Mouse (Mus musculus): ENCODE data around the gene Serpine1.
"Not testable (repeated sequence)": the region's sequence is repeated elsewhere in the genome, so short reads cannot be mapped to it uniquely, and the experiment has no call there.

Gene Serpine1

DNA sequence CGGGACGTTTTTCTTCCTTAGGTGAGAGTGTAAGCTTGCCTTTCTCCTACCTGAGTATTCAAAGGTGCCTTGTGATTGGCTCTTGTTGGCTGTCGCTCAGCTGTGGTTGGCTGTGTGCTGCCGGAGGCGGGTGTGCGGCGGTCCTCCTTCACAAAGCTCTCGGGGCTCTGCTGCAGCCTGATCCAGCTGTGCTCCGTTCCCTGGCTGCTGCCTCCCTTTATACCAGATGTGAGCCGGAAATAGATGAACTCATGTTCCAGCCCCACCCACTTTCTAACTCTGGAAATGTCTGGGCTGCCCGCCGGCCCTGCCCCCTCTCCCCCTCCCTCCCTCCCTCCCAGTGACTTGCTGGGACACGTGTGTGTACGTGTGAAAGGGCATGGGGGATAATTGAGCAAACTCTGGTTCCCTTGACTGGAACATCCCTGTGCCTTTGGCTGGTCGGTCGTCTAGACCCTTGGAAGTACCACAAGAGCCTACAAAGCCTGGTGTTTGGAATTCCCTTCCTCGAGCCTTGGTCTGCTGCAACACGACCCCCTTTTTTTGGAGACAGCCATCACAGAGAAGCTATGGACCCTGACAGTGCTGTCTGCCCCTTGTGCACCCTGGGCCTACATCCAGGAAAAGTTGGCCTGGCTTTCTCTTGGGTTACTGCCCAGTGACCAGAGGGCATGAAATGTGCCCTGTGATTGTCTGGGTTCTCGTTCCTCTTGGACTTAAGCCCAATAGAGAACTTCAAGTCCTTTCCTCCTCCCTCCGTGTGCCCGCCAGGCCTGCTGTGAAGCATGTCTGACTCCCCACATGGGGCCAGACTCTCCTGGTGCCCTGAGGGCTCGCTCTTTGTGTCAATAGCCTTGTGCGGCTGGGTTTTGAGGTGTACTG is at the start of gene Serpine1:
Gene Serpine1 (minus strand): TSS at position 190 of the 882 bp plus-strand sequence.
- peak; percentile 36 for DNase-seq

- DNase-seq, result no peak
Measured at GRCm38 (mm10) chr5:137121280-137121679, 49.2 kb upstream of the Serpine1 start.

- no peak for DNase-seq
Measured at GRCm38 (mm10) chr5:137118878-137119277, 46.8 kb upstream of the Serpine1 start.

DNA sequence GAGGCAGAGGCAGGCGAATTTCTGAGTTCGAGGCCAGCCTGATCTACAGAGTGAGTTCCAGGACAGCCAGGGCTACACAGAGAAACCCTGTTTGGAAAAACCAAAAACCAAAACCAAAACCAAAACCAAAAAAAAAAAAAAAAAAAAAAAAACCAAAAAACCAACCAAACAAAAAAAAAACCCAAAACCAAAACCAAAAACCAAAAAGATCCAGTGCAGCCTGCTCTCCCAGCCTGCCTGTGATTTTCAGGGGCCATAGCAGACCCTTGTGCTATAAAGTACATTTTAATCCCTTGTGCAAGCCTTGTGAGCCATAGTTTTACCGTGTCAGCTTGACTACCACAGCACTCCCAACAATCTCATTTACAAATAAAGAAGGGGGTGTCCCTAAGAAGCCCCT is 45.9 kb upstream of the Serpine1 start:
- DNase-seq, result not testable (repeated sequence)

GRCm38 (mm10) chr5:137116987-137117386 is 44.9 kb upstream of the Serpine1 start:
- no peak for DNase-seq

GRCm38 (mm10) chr5:137115866-137116847 is 44.1 kb upstream of the Serpine1 start, which contains the start of gene Trim56:
Gene Trim56, minus strand, starts transcription at chr5:137116209.
- DNase-seq, result no peak

- DNase-seq, result no peak
Measured at GRCm38 (mm10) chr5:137114891-137115561, 43.0 kb upstream of the Serpine1 start.

DNA sequence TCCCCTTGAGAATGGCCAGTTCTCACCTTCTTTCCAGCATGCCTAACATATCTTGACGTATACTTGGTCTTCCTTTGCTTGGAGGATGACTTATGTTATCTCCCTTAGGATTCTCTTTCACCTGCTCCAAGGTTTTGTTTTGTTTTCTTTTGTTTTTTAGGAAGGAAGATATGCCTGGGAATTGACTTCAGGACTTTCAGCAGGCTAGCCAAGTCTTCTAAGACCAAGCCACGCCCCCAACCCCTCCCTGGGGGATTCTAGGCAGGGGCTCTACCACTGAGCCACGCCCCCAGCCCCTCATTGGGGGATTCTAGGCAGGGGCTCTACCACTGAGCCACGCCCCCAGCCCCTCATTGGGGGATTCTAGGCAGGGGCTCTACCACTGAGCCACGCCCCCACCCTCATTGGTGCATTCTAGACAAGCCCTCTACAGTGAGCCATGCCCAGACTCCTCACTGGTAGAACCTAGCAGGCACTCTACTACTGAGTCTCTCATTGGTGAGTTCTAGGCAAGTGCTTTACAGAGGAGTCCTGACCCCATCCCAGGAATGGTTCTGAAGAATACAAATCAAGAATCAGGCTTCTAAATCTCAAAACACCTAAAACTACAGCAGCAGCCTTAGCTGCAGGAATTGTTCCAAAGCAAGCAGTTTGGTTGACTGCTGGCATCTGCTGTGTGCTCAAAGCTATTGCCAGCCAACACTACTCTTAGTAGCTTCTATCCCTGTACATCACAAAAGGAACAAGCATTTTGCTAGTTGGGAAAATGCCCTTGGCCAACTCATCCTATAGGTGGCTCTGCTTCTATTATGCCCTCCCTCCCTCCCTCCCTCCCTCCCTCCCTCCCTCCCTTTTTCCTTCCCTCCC is 39.7 kb upstream of the Serpine1 start:
- no peak for DNase-seq

GRCm38 (mm10) chr5:137110863-137111262 is 38.8 kb upstream of the Serpine1 start:
- DNase-seq, result no peak

DNA sequence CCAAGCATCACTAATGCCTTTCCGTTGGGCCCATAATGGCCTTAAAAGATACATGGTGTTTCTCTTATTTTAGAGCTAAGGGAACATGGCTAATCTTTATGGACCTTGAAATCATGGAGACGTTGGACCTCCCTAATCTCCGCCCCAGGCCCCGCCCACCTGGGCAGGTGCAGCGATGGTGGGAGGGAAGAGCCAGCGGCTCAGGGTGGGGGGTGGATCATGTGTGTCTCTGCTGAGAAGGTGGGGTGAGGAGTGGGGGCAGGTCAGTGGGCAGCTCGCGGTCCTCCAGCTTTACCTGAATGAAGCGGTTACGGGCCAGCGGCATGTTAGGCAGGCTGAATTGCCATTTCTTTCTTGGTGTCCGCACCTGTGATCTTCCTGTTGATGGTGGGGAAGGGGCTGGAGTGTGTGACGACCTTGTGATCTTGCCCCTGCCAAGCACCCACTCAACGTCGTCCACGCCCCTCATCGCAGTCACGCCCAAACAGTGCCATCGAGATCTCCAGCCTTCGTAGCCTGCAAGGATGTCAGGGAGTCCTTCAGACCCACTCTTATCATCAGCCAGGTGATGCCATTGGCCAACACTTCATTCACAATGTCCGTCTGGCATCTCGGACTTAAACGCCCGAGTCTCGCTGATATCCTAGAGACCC is 38.0 kb upstream of the Serpine1 start:
- DNase-seq, result no peak

- DNase-seq, result no peak
Measured at GRCm38 (mm10) chr5:137108111-137108510, 36.0 kb upstream of the Serpine1 start.

DNA sequence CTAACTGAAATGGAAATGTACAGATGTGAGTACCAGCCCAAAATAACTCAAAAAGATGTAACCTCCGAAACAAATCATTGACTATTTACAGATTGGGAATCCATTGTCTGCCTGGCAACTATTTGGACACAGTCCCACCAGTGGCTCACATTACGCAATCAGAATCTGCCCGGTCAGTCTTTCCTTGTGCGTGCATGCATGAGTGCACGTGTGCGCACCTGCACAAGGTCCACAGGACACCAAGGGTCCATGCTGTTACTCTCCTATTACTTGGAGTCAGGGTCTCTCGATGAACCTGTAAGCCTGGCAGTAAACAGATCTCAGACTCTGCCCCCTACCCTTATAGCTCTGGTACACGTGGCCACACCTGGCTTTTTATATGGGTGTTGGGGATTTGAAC is 35.6 kb upstream of the Serpine1 start:
- DNase-seq, result no peak

DNA sequence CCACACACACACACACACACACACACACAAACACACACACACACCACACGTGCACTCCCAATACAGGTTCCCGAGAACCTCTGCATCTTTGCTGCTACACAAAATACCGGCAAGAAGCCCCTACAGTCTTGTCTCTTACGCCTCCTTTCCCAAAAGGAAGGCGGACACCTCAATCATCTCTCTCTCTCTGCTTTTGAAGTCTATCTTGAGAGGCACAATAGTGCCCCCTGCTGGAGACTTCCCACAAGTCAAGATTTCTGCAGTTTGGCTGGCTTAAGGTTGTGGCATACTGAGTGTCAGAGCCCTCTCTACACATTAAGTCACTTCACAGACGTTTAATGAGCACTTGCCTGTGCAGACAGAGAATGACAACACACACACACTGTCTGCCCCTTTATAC is 35.0 kb upstream of the Serpine1 start:
- DNase-seq, result peak; percentile 84

- DNase-seq, result no peak
Measured at GRCm38 (mm10) chr5:137106434-137106833, 34.4 kb upstream of the Serpine1 start.

DNA sequence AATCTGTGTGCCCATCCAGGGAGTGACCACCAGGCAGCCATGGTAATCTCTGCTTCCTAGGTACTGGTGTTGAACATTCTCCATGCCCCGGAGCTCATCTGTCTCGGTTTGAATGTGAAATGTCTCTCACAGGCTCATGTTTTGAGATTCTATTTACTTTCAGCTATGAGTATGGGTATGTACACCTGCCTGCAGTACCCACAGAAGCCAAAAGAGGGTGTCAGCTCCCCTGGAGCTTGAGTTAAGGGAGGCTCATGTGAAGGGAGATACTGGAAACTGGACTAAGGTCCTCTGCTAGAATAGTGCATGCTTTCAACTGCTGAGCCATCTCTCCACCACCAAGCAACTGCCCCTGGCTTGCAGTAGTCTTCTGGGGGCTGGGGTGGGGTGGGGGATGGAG is 31.9 kb upstream of the Serpine1 start:
- DNase-seq, result no peak

DNA sequence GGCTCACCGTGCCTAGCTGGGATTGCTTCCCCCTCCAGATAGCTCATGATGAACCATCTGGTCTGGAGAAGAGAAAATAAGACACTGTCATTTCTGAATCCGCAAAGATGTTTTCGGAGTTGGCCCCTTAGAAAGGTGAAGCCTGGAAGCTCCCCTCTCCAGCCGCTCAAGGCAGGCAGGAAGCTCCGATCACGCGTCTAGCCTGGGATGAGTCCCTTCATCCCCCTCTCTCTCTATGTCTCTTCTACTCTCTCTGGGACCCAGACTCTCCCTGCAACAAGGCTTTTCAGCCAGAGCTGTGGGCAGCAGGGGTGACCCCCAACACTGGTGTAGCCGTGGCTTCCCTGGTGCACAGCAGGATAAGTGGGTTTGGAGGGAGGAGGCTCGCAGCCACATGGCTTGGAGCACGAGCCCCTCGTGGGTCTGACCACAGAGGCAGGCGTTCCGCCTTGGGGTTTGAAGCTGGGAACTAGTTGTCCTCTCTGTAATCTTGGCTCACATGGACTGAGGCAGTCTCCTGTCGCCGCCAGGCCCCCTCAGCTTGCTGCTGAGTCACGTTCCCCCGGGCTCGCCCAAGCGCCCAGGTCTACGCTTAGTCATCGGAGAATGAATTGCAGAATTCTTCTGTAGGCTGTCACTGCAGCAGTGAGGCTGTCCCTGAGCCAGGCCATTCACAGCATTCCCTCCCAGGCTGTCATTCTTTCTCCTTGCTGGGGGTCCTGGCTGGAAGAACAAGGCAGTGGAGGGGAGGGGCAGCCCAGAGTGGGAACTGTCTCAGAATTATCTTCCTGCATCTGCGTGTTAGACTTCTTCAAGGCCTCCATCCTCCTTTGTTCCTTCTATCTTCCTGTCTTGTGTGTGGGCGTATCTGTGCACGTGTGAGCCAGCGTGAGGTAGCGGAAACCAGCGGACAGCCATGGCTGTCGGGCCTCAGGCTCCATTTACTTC is 30.8 kb upstream of the Serpine1 start:
- DNase-seq, result no peak

GRCm38 (mm10) chr5:137102078-137102477 is 30.0 kb upstream of the Serpine1 start:
- no peak for DNase-seq

- DNase-seq, result peak; percentile 31
Measured at GRCm38 (mm10) chr5:137100660-137101059, 28.6 kb upstream of the Serpine1 start.

DNA sequence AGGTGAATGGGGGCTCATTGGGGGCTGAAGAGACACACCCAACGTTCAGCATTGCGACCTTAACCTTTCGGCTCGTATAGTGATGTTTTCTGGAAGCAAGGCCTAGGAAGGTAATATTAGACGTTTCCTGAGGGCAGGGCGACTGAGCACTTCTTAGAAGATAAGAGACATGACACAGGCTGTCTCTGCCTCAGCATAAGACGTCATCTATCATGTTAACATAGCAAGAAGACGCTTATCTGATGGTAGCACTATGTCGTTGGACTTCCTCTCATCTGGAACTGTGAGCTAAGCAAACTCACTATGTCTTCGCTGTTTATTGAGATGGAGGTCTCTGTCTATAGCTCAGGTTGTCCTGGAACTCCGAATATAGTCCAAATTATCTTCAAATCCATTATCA is 26.4 kb upstream of the Serpine1 start:
- DNase-seq, result no peak

GRCm38 (mm10) chr5:137096037-137096436 is 24.0 kb upstream of the Serpine1 start:
- DNase-seq, result no peak

All from cerebellum, adult 9-10 months (tissue).